In genomic region chr1:75445751-75446611, GRCm38 (mm10) we compare ENCODE assay signal across 8 mouse cellular contexts. TPM values are rescaled to one million over a fixed set of nuclear protein-coding genes. Genes with fewer than 3 reads are reported as not detected.
DNase-seq lines count a peak whose midpoint lies in the region; ATAC-seq and TF ChIP-seq lines count a peak whose summit lies in the region.

No protein-coding gene starts in this region.

- no peak overlapping the region for H3K27ac ChIP-seq in bone marrow, adult 2 months (ENCODE audit: control insufficient read depth, insufficient read depth, low read depth, low read length, poor library complexity)
- no peak overlapping the region for H3K27ac ChIP-seq in embryonic fibroblast, embryonic 13.5 days (ENCODE audit: insufficient read depth, low read length)
- H3K27ac ChIP-seq in heart, embryonic 12.5 days (ENCODE audit: poor library complexity, severe bottlenecking) = 0 out of 2 replicates have a peak overlapping the region, but pooled peaks have one; percentile 26
- peak overlapping the region; percentile 82 for H3K27ac ChIP-seq in kidney, embryonic 15.5 days
- peak overlapping the region; percentile 73 for H3K27ac ChIP-seq in liver, embryonic 13.5 days
- no peak overlapping the region for H3K27ac ChIP-seq in testis, adult 2 months (ENCODE audit: control insufficient read depth, insufficient read depth, low read depth, low read length)

- H3K9me3 ChIP-seq in heart, embryonic 12.5 days (replicated peaks) = no peaks in the 10 kb centered on the region
- H3K9me3 ChIP-seq in kidney, embryonic 15.5 days (replicated peaks) = no peaks in the 10 kb centered on the region
- no peaks in the 10 kb centered on the region for H3K9me3 ChIP-seq in liver, embryonic 13.5 days (replicated peaks)

- peak overlapping the region; percentile 75 for H3K4me2 ChIP-seq in heart, embryonic 12.5 days
- H3K4me2 ChIP-seq in kidney, embryonic 15.5 days = peak overlapping the region; percentile 54
- H3K4me2 ChIP-seq in liver, embryonic 13.5 days = peak overlapping the region; percentile 66

- 1% methylated on average over 22 of the region's 22 CpGs for WGBS in bone marrow, adult 2 months
- under 1% methylated on average over 22 of the region's 22 CpGs for WGBS in heart, embryonic 12.5 days
- WGBS in kidney, embryonic 15.5 days = under 1% methylated on average over 22 of the region's 22 CpGs
- WGBS in liver, embryonic 13.5 days (ENCODE audit: insufficient replicate concordance) = under 1% methylated on average over 22 of the region's 22 CpGs

- ATAC-seq in heart, embryonic 12.5 days (ENCODE audit: insufficient number of reproducible peaks, low FRiP score) = peak; percentile 25
- ATAC-seq in kidney, embryonic 15.5 days (replicated peaks; ENCODE audit: low FRiP score) = peak; percentile 16
- ATAC-seq in liver, embryonic 13.5 days (ENCODE audit: low read depth) = peak; percentile 66

- peaks cover 25% of the 10 kb centered on the region for H3K36me3 ChIP-seq in heart, embryonic 12.5 days
- H3K36me3 ChIP-seq in kidney, embryonic 15.5 days = peaks cover 21% of the 10 kb centered on the region
- H3K36me3 ChIP-seq in liver, embryonic 13.5 days = 0 out of 2 replicates have a peak, but pooled peaks cover 4% of the 10 kb centered on the region
- no peaks in the 10 kb centered on the region for H3K36me3 ChIP-seq in testis, adult 2 months (ENCODE audit: control insufficient read depth, insufficient read depth, low read length)

- no peak for TF ChIP-seq POLR2A in bone marrow, adult 2 months (IDR thresholded peaks at IDR 0.05; ENCODE audit: borderline replicate concordance, control insufficient read depth, low read depth, low read length)
- no peak for TF ChIP-seq POLR2A in embryonic fibroblast, embryonic 13.5 days (IDR thresholded peaks at IDR 0.05; ENCODE audit: low read depth, low read length)
- no peak for TF ChIP-seq POLR2A in testis, adult 2 months (IDR thresholded peaks at IDR 0.05; ENCODE audit: control insufficient read depth, low read depth, low read length)

- DNase-seq in CD4-positive, CD25-positive, alpha-beta regulatory T cell, adult 2 months (ENCODE audit: low read depth, low spot score) = peak; percentile 86
- DNase-seq in liver, embryonic 13.5 days = peak; percentile 70
- DNase-seq in neural tube, embryonic 10.5 days (ENCODE audit: extremely low spot score, low spot score) = peak; percentile 86

- no peak overlapping the region for H3K4me3 ChIP-seq in bone marrow, adult 2 months (replicated peaks; ENCODE audit: control insufficient read depth, low read depth, low read length)
- no peak overlapping the region for H3K4me3 ChIP-seq in embryonic fibroblast, embryonic 13.5 days (ENCODE audit: insufficient read depth, low read length)
- peak overlapping the region; percentile 34 for H3K4me3 ChIP-seq in heart, embryonic 12.5 days
- peak overlapping the region; percentile 20 for H3K4me3 ChIP-seq in kidney, embryonic 15.5 days (replicated peaks)
- peak overlapping the region; percentile 36 for H3K4me3 ChIP-seq in liver, embryonic 13.5 days (replicated peaks)
- no peak overlapping the region for H3K4me3 ChIP-seq in testis, adult 2 months (ENCODE audit: control insufficient read depth, low read depth, low read length)

- peak overlapping the region; percentile 62 for H3K9ac ChIP-seq in heart, embryonic 12.5 days
- H3K9ac ChIP-seq in kidney, embryonic 15.5 days = no peak overlapping the region
- H3K9ac ChIP-seq in liver, embryonic 13.5 days = peak overlapping the region; percentile 49

- TF ChIP-seq CTCF in bone marrow, adult 2 months (IDR thresholded peaks at IDR 0.05; ENCODE audit: control insufficient read depth, insufficient read depth, low read length) = peak; percentile 87
- TF ChIP-seq CTCF in embryonic fibroblast, embryonic 13.5 days (IDR thresholded peaks at IDR 0.05; ENCODE audit: borderline replicate concordance, insufficient read depth, low read length) = peak; percentile 98
- peak; percentile 97 for TF ChIP-seq CTCF in testis, adult 2 months (IDR thresholded peaks at IDR 0.05; ENCODE audit: control insufficient read depth, insufficient read depth, insufficient replicate concordance, low read depth, low read length)

- no peaks in the 10 kb centered on the region for H3K4me1 ChIP-seq in bone marrow, adult 2 months (ENCODE audit: control insufficient read depth, insufficient read depth, low read length)
- 0 out of 2 replicates have a peak, but pooled peaks cover 2% of the 10 kb centered on the region for H3K4me1 ChIP-seq in embryonic fibroblast, embryonic 13.5 days (ENCODE audit: control insufficient read depth, insufficient read depth, low read length)
- peaks cover 70% of the 10 kb centered on the region for H3K4me1 ChIP-seq in heart, embryonic 12.5 days (replicated peaks)
- peaks cover 100% of the 10 kb centered on the region for H3K4me1 ChIP-seq in kidney, embryonic 15.5 days
- H3K4me1 ChIP-seq in liver, embryonic 13.5 days (replicated peaks) = peaks cover 76% of the 10 kb centered on the region
- H3K4me1 ChIP-seq in testis, adult 2 months (ENCODE audit: control insufficient read depth, insufficient read depth, low read length) = peaks cover 16% of the 10 kb centered on the region

- H3K27me3 ChIP-seq in heart, embryonic 12.5 days (replicated peaks) = peaks cover 69% of the 10 kb centered on the region
- peaks cover 55% of the 10 kb centered on the region for H3K27me3 ChIP-seq in kidney, embryonic 15.5 days
- peaks cover 63% of the 10 kb centered on the region for H3K27me3 ChIP-seq in liver, embryonic 13.5 days
- H3K27me3 ChIP-seq in testis, adult 2 months (ENCODE audit: control insufficient read depth, insufficient read depth, low read length) = 0 out of 2 replicates have a peak, but pooled peaks cover 2% of the 10 kb centered on the region

RNA-seq across cellular contexts. Expression of gene Asic4, which starts 4.3 kb away (rescaled TPM):
- polyA plus RNA-seq in bone marrow, adult 2 months (2011; ENCODE audit: insufficient read depth, insufficient read length, low replicate concordance, missing spikeins) = not detected in 2 replicates
- not detected in 2 replicates for polyA plus RNA-seq in embryonic fibroblast, embryonic 13.5 days (2011; ENCODE audit: insufficient read length, low read depth, missing spikeins)
- polyA plus RNA-seq in heart, embryonic 12.5 days (2016; fragmentation: Nextera tagmentation; extraction: Ambion mirVana) = 0.24 and 0.33 TPM in 2 replicates
- 1.5 and 2.1 TPM in 2 replicates for polyA plus RNA-seq in kidney, embryonic 15.5 days (2015; fragmentation: Nextera tagmentation; extraction: Ambion mirVana)
- polyA plus RNA-seq in liver, embryonic 13.5 days (2015; fragmentation: Nextera tagmentation; extraction: Ambion mirVana) = 0.14 and 0.25 TPM in 2 replicates
- 0.82 and 1.0 TPM in 2 replicates for polyA plus RNA-seq in testis, adult 2 months (2012; rRNA removed)

RNA-seq across cellular contexts. Expression of gene Gmppa, which starts 10.3 kb away (rescaled TPM):
- polyA plus RNA-seq in bone marrow, adult 2 months (2011; ENCODE audit: insufficient read depth, insufficient read length, low replicate concordance, missing spikeins) = 21.8 and 53.9 TPM in 2 replicates
- 70.6 and 77.6 TPM in 2 replicates for polyA plus RNA-seq in embryonic fibroblast, embryonic 13.5 days (2011; ENCODE audit: insufficient read length, low read depth, missing spikeins)
- polyA plus RNA-seq in heart, embryonic 12.5 days (2016; fragmentation: Nextera tagmentation; extraction: Ambion mirVana) = 67.7 and 69.1 TPM in 2 replicates
- polyA plus RNA-seq in kidney, embryonic 15.5 days (2015; fragmentation: Nextera tagmentation; extraction: Ambion mirVana) = 74.7 and 78.7 TPM in 2 replicates
- 37.1 and 41.7 TPM in 2 replicates for polyA plus RNA-seq in liver, embryonic 13.5 days (2015; fragmentation: Nextera tagmentation; extraction: Ambion mirVana)
- 96.2 and 98.2 TPM in 2 replicates for polyA plus RNA-seq in testis, adult 2 months (2012; rRNA removed)

RNA-seq across cellular contexts. Expression of gene Chpf, which starts 33.1 kb away (rescaled TPM):
- 2.1 and 4.7 TPM in 2 replicates for polyA plus RNA-seq in bone marrow, adult 2 months (2011; ENCODE audit: insufficient read depth, insufficient read length, low replicate concordance, missing spikeins)
- 68.1 and 82.3 TPM in 2 replicates for polyA plus RNA-seq in embryonic fibroblast, embryonic 13.5 days (2011; ENCODE audit: insufficient read length, low read depth, missing spikeins)
- 35.2 and 37.8 TPM in 2 replicates for polyA plus RNA-seq in heart, embryonic 12.5 days (2016; fragmentation: Nextera tagmentation; extraction: Ambion mirVana)
- 35.5 and 40.6 TPM in 2 replicates for polyA plus RNA-seq in kidney, embryonic 15.5 days (2015; fragmentation: Nextera tagmentation; extraction: Ambion mirVana)
- 5.6 and 5.7 TPM in 2 replicates for polyA plus RNA-seq in liver, embryonic 13.5 days (2015; fragmentation: Nextera tagmentation; extraction: Ambion mirVana)
- 39.5 and 40.8 TPM in 2 replicates for polyA plus RNA-seq in testis, adult 2 months (2012; rRNA removed)

RNA-seq across cellular contexts. Expression of gene Tmem198, which starts 33.4 kb away (rescaled TPM):
- not detected in 2 replicates for polyA plus RNA-seq in bone marrow, adult 2 months (2011; ENCODE audit: insufficient read depth, insufficient read length, low replicate concordance, missing spikeins)
- 0.70 and 1.2 TPM in 2 replicates for polyA plus RNA-seq in embryonic fibroblast, embryonic 13.5 days (2011; ENCODE audit: insufficient read length, low read depth, missing spikeins)
- 0.41 and 0.49 TPM in 2 replicates for polyA plus RNA-seq in heart, embryonic 12.5 days (2016; fragmentation: Nextera tagmentation; extraction: Ambion mirVana)
- polyA plus RNA-seq in kidney, embryonic 15.5 days (2015; fragmentation: Nextera tagmentation; extraction: Ambion mirVana) = 0.63 and 1.2 TPM in 2 replicates
- polyA plus RNA-seq in liver, embryonic 13.5 days (2015; fragmentation: Nextera tagmentation; extraction: Ambion mirVana) = 0.08 and 0.10 TPM in 2 replicates
- 7.2 and 8.9 TPM in 2 replicates for polyA plus RNA-seq in testis, adult 2 months (2012; rRNA removed)

Comparison
In these comparisons a context has a peak if more than half of its experiments do, and no peak if none do; other contexts are left out.
1. H3K27ac ChIP-seq: peak in heart, embryonic 12.5 days (single experiment), kidney, embryonic 15.5 days (single experiment) and liver, embryonic 13.5 days (single experiment); none in bone marrow, adult 2 months (single experiment), embryonic fibroblast, embryonic 13.5 days (single experiment) and testis, adult 2 months (single experiment).
2. H3K4me3 ChIP-seq: peak in heart, embryonic 12.5 days (single experiment), kidney, embryonic 15.5 days (single experiment) and liver, embryonic 13.5 days (single experiment); none in bone marrow, adult 2 months (single experiment), embryonic fibroblast, embryonic 13.5 days (single experiment) and testis, adult 2 months (single experiment).
3. ATAC-seq: peak in every context shown above with its lines; median percentile 66 in liver, embryonic 13.5 days; 25 in heart, embryonic 12.5 days; 16 in kidney, embryonic 15.5 days.
4. Peak in every context shown above with its lines, with median percentiles within 50 percentile points of each other: DNase-seq, CTCF ChIP-seq and H3K4me2 ChIP-seq.